12 mouse cellular contexts compared by ENCODE assay signal in the genomic region with DNA sequence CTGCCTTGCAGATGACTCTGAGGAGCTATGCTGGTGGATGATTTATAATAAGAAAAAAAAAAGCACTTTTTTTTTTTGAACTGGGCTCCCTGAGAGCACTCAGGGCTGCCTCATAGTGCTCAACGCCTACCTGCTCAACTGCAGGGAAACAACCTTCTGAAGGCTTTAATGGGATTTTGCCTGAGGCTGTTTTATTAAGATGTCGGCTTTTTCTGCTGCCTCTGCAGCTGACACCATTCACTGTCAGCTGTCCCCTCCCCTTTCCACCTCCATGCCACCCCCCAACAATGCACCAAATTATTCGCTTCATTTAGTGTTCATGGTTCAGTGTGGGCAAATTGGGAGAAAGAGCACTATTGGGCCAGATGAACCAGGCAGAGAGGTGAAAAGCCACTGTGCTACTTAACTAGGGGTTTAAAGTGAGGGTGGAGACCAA.
A peak's percentile ranks its signal among the peaks of the same experiment; 100 is the strongest.
DNase-seq lines count a peak whose midpoint lies in the region; ATAC-seq and TF ChIP-seq lines count a peak whose summit lies in the region.
"Had no signal": no experiment of that assay in that cellular context is flagged by ENCODE, and none has a peak within 500 bp of the region (broad histone marks: within the 10 kb centered on the region; RNA-seq: fewer than 3 reads in every experiment).

No protein-coding gene starts in this region.

- ATAC-seq in forebrain, embryonic 12.5 days (ENCODE audit: low FRiP score): peak; percentile 87
- no peak for ATAC-seq in hindbrain, postnatal 0 days
- peak; percentile 91 for ATAC-seq in neural tube, embryonic 12.5 days (ENCODE audit: low FRiP score, low read depth)

- H3K4me3 ChIP-seq in forebrain, embryonic 12.5 days (replicated peaks): no peak overlapping the region
- no peak overlapping the region for H3K4me3 ChIP-seq in hindbrain, postnatal 0 days (ENCODE audit: low read length)
- H3K4me3 ChIP-seq in neural tube, embryonic 12.5 days: no peak overlapping the region
- H3K4me3 ChIP-seq in heart, adult 2 months: no peak overlapping the region

- H3K36me3 ChIP-seq in forebrain, embryonic 12.5 days (replicated peaks): no peaks in the 10 kb centered on the region
- H3K36me3 ChIP-seq in hindbrain, postnatal 0 days (ENCODE audit: insufficient read depth, low read length): no peaks in the 10 kb centered on the region
- H3K36me3 ChIP-seq in neural tube, embryonic 12.5 days: no peaks in the 10 kb centered on the region
- H3K36me3 ChIP-seq in heart, adult 2 months (ENCODE audit: control insufficient read depth, insufficient read depth, low read length): no peaks in the 10 kb centered on the region

- WGBS in forebrain, embryonic 12.5 days: 9% methylated on average over 3 of the region's 3 CpGs
- WGBS in hindbrain, postnatal 0 days: 18% methylated on average over 3 of the region's 3 CpGs
- 11% methylated on average over 3 of the region's 3 CpGs for WGBS in neural tube, embryonic 12.5 days
- 61% methylated on average over 3 of the region's 3 CpGs for WGBS in heart, adult 2 months

- peak overlapping the region; percentile 69 for H3K27ac ChIP-seq in forebrain, embryonic 12.5 days
- H3K27ac ChIP-seq in hindbrain, postnatal 0 days: no peak overlapping the region
- no peak overlapping the region for H3K27ac ChIP-seq in neural tube, embryonic 12.5 days
- H3K27ac ChIP-seq in heart, adult 2 months: no peak overlapping the region

- no peaks in the 10 kb centered on the region for H3K27me3 ChIP-seq in forebrain, embryonic 12.5 days
- no peaks in the 10 kb centered on the region for H3K27me3 ChIP-seq in hindbrain, postnatal 0 days (ENCODE audit: insufficient read depth, low read length)
- no peaks in the 10 kb centered on the region for H3K27me3 ChIP-seq in neural tube, embryonic 12.5 days (replicated peaks)
- H3K27me3 ChIP-seq in heart, adult 2 months (ENCODE audit: control insufficient read depth, insufficient read depth, low read length): no peaks in the 10 kb centered on the region

- no peaks in the 10 kb centered on the region for H3K9me3 ChIP-seq in forebrain, embryonic 12.5 days
- H3K9me3 ChIP-seq in hindbrain, postnatal 0 days (ENCODE audit: low read length): no peaks in the 10 kb centered on the region
- H3K9me3 ChIP-seq in neural tube, embryonic 12.5 days: no peaks in the 10 kb centered on the region

- no peak overlapping the region for H3K4me2 ChIP-seq in forebrain, embryonic 12.5 days
- no peak overlapping the region for H3K4me2 ChIP-seq in hindbrain, postnatal 0 days (ENCODE audit: low read depth, low read length)
- peak overlapping the region; percentile 36; the same call in 1 of the 2 replicates for H3K4me2 ChIP-seq in neural tube, embryonic 12.5 days (replicated peaks)
- H3K4me2 ChIP-seq: heart, embryonic 11.5 days had no signal

- no peak for TF ChIP-seq POLR2A in heart, adult 2 months (IDR thresholded peaks at IDR 0.05; ENCODE audit: insufficient read depth, low read depth, low read length)

- no peaks in the 10 kb centered on the region for H3K79me2 ChIP-seq in heart, adult 2 months (replicated peaks; ENCODE audit: control insufficient read depth, insufficient read depth, low read length)

- peaks cover 12% of the 10 kb centered on the region for H3K4me1 ChIP-seq in forebrain, embryonic 12.5 days
- no peaks in the 10 kb centered on the region for H3K4me1 ChIP-seq in hindbrain, postnatal 0 days (ENCODE audit: insufficient read depth, low read length)
- H3K4me1 ChIP-seq in neural tube, embryonic 12.5 days: peaks cover 7% of the 10 kb centered on the region
- H3K4me1 ChIP-seq in heart, adult 2 months (ENCODE audit: control insufficient read depth, insufficient read depth, low read length): no peaks in the 10 kb centered on the region

- peak; percentile 66 for DNase-seq in embryo, embryonic 10.5 days (ENCODE audit: low spot score)
- DNase-seq in hindbrain, postnatal 0 days (ENCODE audit: low spot score): peak; percentile 1
- DNase-seq in urinary bladder, adult 18-20 months (ENCODE audit: low spot score in 2 of 2): no peak
- DNase-seq in adrenal gland, adult 2 months: no peak
- no peak for DNase-seq in heart, adult 2 months
- no peak for DNase-seq in urinary bladder, postnatal 14 days (ENCODE audit: low spot score)
- DNase-seq: adrenal gland, adult 8-10 months; kidney, postnatal 14 days; lung, postnatal 10 days had no signal

- no peak for TF ChIP-seq EP300 in heart, adult 2 months (IDR thresholded peaks at IDR 0.05; ENCODE audit: insufficient read depth, low read depth, low read length)

- H3K9ac ChIP-seq in forebrain, embryonic 12.5 days: no peak overlapping the region
- no peak overlapping the region for H3K9ac ChIP-seq in hindbrain, postnatal 0 days (replicated peaks; ENCODE audit: low read length)
- H3K9ac ChIP-seq in neural tube, embryonic 12.5 days: no peak overlapping the region
- H3K9ac ChIP-seq in heart, adult 2 months (ENCODE audit: low read depth, low read length): no peak overlapping the region

- TF ChIP-seq CTCF in hindbrain, postnatal 0 days (IDR thresholded peaks at IDR 0.05; ENCODE audit: low read depth): no peak
- no peak for TF ChIP-seq CTCF in heart, adult 2 months (IDR thresholded peaks at IDR 0.05)

- intact Hi-C loops in heart, adult 2 months (cut with DNase I): no loop called here

Comparison
In these comparisons a context has a peak if more than half of its experiments do, and no peak if none do; other contexts are left out.
1. DNase-seq: peak in embryo, embryonic 10.5 days (single experiment) and hindbrain, postnatal 0 days (single experiment); none in urinary bladder, adult 18-20 months (0 of 2), adrenal gland, adult 2 months (single experiment), heart, adult 2 months (0 of 2) and urinary bladder, postnatal 14 days (single experiment).